Mouse (Mus musculus) erythroblast, embryonic 14.5 days (primary cell): ENCODE data around the gene Ripk1. TPM values are rescaled to one million over a fixed set of nuclear protein-coding genes. Genes with fewer than 3 reads are reported as not detected.

Experiments used
- H3K27me3 ChIP-seq: 2 replicates; pipeline ENCODE4 v1.6.1; 2012; ENCODE audit warnings: inconsistent platforms; ENCODE audit not compliant: control insufficient read depth
- H3K36me3 ChIP-seq: 2 replicates; pipeline ENCODE4 v1.6.1; 2012; ENCODE audit warnings: mild to moderate bottlenecking, inconsistent platforms; ENCODE audit not compliant: control insufficient read depth
- H3K4me1 ChIP-seq: 2 replicates; pipeline ENCODE4 v1.6.1; 2012; ENCODE audit warnings: inconsistent platforms; ENCODE audit not compliant: control insufficient read depth
- H3K4me3 ChIP-seq: replicated peaks from 2 replicates; pipeline ENCODE3; 2012; ENCODE audit warnings: moderate library complexity, mild to moderate bottlenecking, inconsistent platforms
- H3K9me3 ChIP-seq: 2 replicates; pipeline ENCODE4 v1.6.1; 2012; ENCODE audit warnings: low read length, inconsistent platforms, mixed read lengths; ENCODE audit not compliant: control insufficient read depth
- GATA1 ChIP-seq: IDR thresholded peaks from 2 replicates; pipeline ENCODE4 v1.6.1; 2012; ENCODE audit warnings: low read length, inconsistent platforms, mixed read lengths
- TAL1 ChIP-seq: IDR thresholded peaks from 3 replicates; pipeline ENCODE4 v1.6.1; 2012; ENCODE audit warnings: low read length, inconsistent platforms, mixed read lengths
- polyA plus RNA-seq: library from polyadenylated mRNA; stranded (reverse); fragments of >175 nt; gene quantifications from 2 replicates; pipeline ENCODE4 v1.2.3, GENCODE M21; 2012

The Ripk1 gene
- polyA plus RNA-seq, 1 experiment = 0.29 TPM

DNA sequence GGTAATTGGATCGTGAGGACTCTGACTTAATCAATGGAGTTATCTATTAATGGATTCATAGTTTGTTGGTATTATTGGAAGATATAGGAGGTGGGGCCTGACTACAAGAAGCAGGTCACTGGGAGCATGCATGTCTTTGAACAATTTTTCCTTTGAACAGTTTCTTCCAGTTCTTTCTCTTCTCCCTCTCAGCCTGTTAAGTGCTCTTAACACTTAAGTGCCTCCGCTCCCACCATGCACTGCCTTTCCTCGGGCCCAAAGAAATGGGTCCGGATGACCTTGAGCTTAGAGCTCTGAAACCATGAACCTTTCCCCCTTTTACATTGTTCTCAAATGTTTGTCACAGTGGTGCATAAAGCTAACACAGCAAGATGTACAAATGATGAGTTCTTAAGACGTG lies 34.6 kb downstream of the Ripk1 start:
- peak overlapping the region; percentile 78 for H3K4me3 ChIP-seq
- peaks cover 2% of the 10 kb centered on the region; the same call in 1 of the 2 replicates for H3K9me3 ChIP-seq
- peaks cover 16% of the 10 kb centered on the region for H3K4me1 ChIP-seq
- TF ChIP-seq GATA1 (no peak), TAL1 (no peak)
- H3K27me3 ChIP-seq = no peaks in the 10 kb centered on the region
- H3K36me3 ChIP-seq = peaks cover 31% of the 10 kb centered on the region

DNA sequence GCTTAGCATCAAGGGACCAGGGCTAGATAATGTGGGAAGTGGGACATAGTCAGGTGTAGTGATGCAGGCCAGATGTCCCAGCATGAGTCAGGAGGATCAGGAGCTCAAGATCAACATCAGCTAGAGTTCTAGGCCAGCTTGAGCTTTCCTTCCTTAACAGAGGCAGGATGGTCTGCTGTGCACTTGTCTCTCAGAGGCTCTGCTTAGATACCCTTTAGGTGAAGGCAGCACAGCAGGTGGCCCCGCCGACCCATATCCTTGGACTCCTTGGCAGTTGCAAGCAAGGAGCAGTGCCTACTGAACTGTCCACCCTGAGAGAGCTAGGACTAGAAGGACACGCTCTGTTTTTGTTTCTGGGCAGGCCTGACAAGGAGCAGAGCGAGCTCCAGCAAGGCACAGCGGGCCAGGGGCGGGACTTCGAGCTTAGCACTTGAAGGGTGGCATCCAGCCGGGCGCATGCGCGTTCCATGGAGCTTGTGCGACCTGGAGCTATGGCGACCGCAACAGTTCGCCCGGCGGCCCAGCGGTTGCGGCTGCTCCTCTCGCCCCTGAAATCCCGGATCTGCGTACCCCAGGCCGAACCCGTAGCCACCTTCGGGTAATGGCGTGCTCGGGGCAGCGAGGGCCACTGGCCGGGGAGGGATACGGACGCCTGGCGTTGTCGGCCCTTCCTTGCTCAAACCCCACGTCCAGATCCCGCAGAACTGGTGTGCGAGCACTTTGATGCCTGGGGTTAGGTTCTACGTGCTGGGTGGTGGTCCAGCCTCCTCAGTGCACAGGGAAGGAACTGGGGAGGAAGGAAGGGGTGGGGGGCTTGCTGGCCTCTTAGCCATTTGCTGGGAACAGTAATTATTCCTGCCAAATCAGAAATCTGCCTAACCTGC lies 35.3 kb downstream of the Ripk1 start, which contains the start of gene Bphl:
Gene Bphl (plus strand): TSS at position 426 of the 884 bp plus-strand sequence.
- no peaks in the 10 kb centered on the region for H3K27me3 ChIP-seq
- peaks cover 16% of the 10 kb centered on the region for H3K4me1 ChIP-seq
- TF ChIP-seq GATA1 = no peak
- TF ChIP-seq TAL1 = no peak
- peaks cover 2% of the 10 kb centered on the region; the same call in 1 of the 2 replicates for H3K9me3 ChIP-seq
- H3K36me3 ChIP-seq = peaks cover 25% of the 10 kb centered on the region
- H3K4me3 ChIP-seq = peak within 1 kb of the TSS; percentile 78

DNA sequence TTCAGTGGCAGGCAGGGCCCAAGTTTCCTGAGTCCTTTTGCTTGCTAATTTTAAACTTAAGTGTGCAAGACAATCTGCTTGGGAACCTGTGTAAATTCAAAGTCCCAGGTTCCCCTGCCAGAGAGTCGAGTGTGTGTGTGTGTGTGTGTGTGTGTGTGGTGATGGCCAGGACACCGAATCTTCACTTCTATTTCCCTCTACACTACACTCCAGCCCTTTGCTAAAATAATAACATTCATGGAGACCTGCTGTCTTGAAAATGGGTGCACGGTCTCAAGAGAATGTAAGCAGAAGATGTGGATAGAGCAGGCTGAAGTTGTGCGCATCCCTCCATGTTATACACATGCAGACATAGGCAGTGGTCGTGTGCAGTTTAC lies 35.9 kb downstream of the Ripk1 start:
- H3K36me3 ChIP-seq = peaks cover 19% of the 10 kb centered on the region
- peaks cover 16% of the 10 kb centered on the region for H3K4me1 ChIP-seq
- no peaks in the 10 kb centered on the region for H3K27me3 ChIP-seq
- H3K9me3 ChIP-seq = peaks cover 2% of the 10 kb centered on the region; the same call in 1 of the 2 replicates
- H3K4me3 ChIP-seq = peak overlapping the region; percentile 78
- TF ChIP-seq TAL1 (no peak), GATA1 (no peak)

DNA sequence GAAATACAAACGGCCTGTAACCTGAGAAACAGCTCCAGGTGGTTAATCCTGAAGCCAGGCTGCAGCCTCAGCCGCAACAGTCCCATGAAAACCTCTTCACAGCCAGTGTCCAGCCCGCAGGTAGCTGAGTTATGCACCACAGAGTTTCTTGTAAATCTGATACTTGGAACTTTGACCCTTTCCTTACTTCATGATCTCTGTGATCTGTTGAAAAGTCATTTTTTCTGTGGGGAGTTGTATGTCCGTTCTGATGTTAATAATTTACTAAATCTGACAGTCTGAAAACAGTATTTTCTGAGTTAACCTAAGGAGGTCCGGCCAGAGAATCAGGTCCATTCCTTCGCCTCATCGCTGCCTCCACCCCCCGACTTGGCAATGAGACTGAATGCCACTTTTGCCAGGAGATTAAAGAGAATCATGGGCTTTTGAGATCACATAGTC lies 36.8 kb downstream of the Ripk1 start:
- Histone ChIP-seq H3K4me3 (peak overlapping the region; percentile 78), H3K4me1 (peaks cover 16% of the 10 kb centered on the region), H3K9me3 (peaks cover 2% of the 10 kb centered on the region; the same call in 1 of the 2 replicates), H3K27me3 (no peaks in the 10 kb centered on the region), H3K36me3 (peaks cover 10% of the 10 kb centered on the region)
- TF ChIP-seq GATA1 (no peak), TAL1 (no peak)

- peaks cover 2% of the 10 kb centered on the region; the same call in 1 of the 2 replicates for H3K36me3 ChIP-seq
- peaks cover 16% of the 10 kb centered on the region for H3K4me1 ChIP-seq
- H3K4me3 ChIP-seq = no peak overlapping the region
- H3K27me3 ChIP-seq = no peaks in the 10 kb centered on the region
- peaks cover 2% of the 10 kb centered on the region; the same call in 1 of the 2 replicates for H3K9me3 ChIP-seq
- TF ChIP-seq GATA1 (no peak), TAL1 (no peak)
These were observed 37.9 kb downstream of the Ripk1 start for GRCm38 (mm10) chr13:34040091-34040490.

- no peak for TF ChIP-seq TAL1
- no peak for TF ChIP-seq GATA1
- Histone ChIP-seq H3K36me3 (peaks cover 7% of the 10 kb centered on the region; the same call in 1 of the 2 replicates), H3K4me3 (no peak overlapping the region), H3K27me3 (no peaks in the 10 kb centered on the region), H3K9me3 (peaks cover 2% of the 10 kb centered on the region; the same call in 1 of the 2 replicates), H3K4me1 (no peaks in the 10 kb centered on the region; the same call in 1 of the 2 replicates)
These were observed 41.7 kb downstream of the Ripk1 start for GRCm38 (mm10) chr13:34043716-34044393.

GRCm38 (mm10) chr13:34045511-34046249 lies 43.5 kb downstream of the Ripk1 start:
- Histone ChIP-seq H3K4me1 (no peaks in the 10 kb centered on the region), H3K36me3 (peaks cover 11% of the 10 kb centered on the region; the same call in 1 of the 2 replicates), H3K9me3 (no peaks in the 10 kb centered on the region), H3K27me3 (no peaks in the 10 kb centered on the region), H3K4me3 (no peak overlapping the region)
- no peak for TF ChIP-seq TAL1

DNA sequence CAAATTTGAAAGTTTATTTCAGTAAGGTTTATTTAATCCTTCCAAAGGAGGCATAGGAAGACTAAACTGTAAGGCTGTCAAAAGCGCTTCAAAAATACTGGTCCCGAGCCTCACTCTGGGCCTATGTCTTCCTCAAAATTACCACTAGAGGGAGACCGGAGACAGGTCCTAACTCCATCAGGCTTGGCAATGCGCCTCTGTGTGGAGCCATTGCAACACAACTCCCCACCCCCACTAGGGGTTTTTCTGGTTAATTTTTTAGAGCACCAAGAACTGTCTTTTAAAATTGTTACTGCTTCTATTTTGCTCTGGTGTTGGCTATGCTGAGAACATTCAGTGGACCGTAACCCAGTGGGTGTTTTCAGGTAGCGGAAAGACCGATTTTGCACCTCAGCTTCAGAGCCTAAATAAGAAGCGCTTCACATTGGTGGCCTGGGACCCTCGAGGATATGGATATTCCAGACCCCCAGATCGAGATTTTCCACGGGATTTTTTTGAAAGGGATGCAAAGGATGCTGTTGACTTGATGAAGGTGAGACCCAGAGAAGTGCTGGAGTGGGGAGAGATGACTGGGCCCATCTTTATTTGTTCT lies 44.4 kb downstream of the Ripk1 start:
- Histone ChIP-seq H3K9me3 (no peaks in the 10 kb centered on the region), H3K36me3 (peaks cover 11% of the 10 kb centered on the region; the same call in 1 of the 2 replicates), H3K4me1 (no peaks in the 10 kb centered on the region), H3K27me3 (no peaks in the 10 kb centered on the region), H3K4me3 (no peak overlapping the region)
- TF ChIP-seq TAL1 = no peak
- no peak for TF ChIP-seq GATA1
